Mouse (Mus musculus) spleen, adult 2 months (tissue): ENCODE measurements at regions not wholly inside any gene's neighbourhood (a gene's known extent, or its start where the extent isn't known, plus 50 kb on each side); places are given as distances from the start of the nearest gene placed in this dataset.

Source experiments
- DNase-seq, 2 experiments: peaks; one replicate each; pipeline versions ENCODE4 v3.0.0 to v3.0.0-alpha.2; 2012 to 2021; ENCODE audit warnings: low spot score in 2 of 2, low read depth in 1 of 2
- H3K27ac ChIP-seq: fragments of 200-500 bp; 2 replicates; pipeline ENCODE4 v1.5.1; 2012; ENCODE audit warnings: low read length, inconsistent platforms; ENCODE audit not compliant: insufficient read depth
- H3K27me3 ChIP-seq: fragments of 200-500 bp; 2 replicates; pipeline ENCODE4 v1.6.1; 2012; ENCODE audit warnings: mild to moderate bottlenecking, moderate library complexity, low read length, inconsistent platforms; ENCODE audit not compliant: control insufficient read depth, insufficient read depth
- H3K36me3 ChIP-seq: fragments of 200-500 bp; 2 replicates; pipeline ENCODE4 v1.6.1; 2012; ENCODE audit warnings: mild to moderate bottlenecking, low read length, inconsistent platforms; ENCODE audit not compliant: control insufficient read depth, insufficient read depth
- H3K4me1 ChIP-seq: fragments of 200-500 bp; 2 replicates; pipeline ENCODE4 v1.6.1; 2011; ENCODE audit warnings: inconsistent platforms; ENCODE audit not compliant: control insufficient read depth, insufficient read depth, insufficient read length
- H3K4me3 ChIP-seq: fragments of 200-500 bp; 2 replicates; pipeline ENCODE4 v1.5.1; 2011; ENCODE audit warnings: mild to moderate bottlenecking, inconsistent platforms; ENCODE audit not compliant: insufficient read depth, insufficient read length; ENCODE audit errors: extremely low read depth
- CTCF ChIP-seq: fragments of 200-500 bp; IDR thresholded peaks from 2 replicates; pipeline ENCODE4 v1.5.1; 2011; ENCODE audit warnings: mild to moderate bottlenecking, inconsistent platforms; ENCODE audit not compliant: insufficient read depth, insufficient read length, insufficient replicate concordance; ENCODE audit errors: extremely low read depth
- POLR2A ChIP-seq: fragments of 200-500 bp; IDR thresholded peaks from 2 replicates; pipeline ENCODE4 v1.6.1; 2011; ENCODE audit warnings: low read depth, low read length, inconsistent platforms
- WGBS: fragments of 180-500 bp; shearing (Covaris S2); methylation state at CpG from one replicate; pipeline ENCODE4 v1.1.7; 2018; 5-methylcytosine and 5-hydroxymethylcytosine counted together

DNA sequence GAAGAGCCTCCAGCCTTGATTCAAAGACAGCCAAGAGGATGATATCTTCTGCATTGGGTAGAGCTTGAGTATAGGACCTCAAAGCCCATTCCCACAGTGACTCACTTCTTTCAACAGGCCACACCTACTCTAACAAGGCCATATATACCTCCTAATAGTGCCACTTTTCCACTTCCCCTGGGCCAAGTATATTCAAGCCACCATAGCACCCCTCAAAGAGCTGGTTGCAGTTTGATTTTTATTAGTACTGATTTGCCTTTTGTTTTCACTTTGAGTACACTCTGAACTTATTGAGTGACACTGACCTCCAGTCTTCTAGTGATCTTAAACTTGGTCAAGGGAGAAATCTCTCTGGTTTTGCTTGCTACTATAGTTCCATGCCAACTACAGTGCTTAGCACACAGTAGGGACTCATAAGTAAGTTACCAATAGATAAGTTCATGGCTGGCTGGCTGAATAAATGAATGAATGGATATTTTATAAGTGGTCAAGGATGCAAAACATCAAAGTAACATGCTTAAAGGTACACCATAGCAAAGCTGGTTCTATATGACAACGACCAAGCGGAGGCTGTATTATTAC lies 64.5 kb upstream of the Lmo2 start:
- TF ChIP-seq POLR2A: no peak
- TF ChIP-seq CTCF: no peak
- Histone ChIP-seq H3K4me1 (peaks cover 26% of the 10 kb centered on the region; the same call in 1 of the 2 replicates), H3K4me3 (no peak overlapping the region), H3K36me3 (no peaks in the 10 kb centered on the region), H3K27me3 (no peaks in the 10 kb centered on the region), H3K27ac (peak overlapping the region; percentile 61; the same call in 1 of the 2 replicates)
- no peak for DNase-seq
- WGBS: 77% methylated on average over 2 of the region's 2 CpGs

DNA sequence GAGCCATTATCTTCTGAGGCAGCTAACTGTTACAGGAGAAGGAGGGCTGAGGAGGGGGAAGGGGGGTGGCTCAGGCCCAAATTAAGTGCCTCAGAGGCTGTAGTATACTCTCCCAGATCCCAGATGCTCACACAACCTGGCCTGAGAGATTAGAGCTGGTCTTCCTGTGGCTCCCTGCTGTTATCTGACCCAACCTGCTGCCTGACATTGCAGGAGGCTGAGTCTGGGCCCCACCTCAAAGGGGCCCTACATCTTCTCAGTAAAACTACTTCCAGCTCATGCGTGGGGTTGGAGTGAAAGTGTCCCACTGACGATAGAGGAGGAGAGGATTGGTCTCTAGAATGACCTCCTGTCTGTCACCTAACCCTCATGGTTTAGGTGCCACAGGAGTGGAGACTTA lies 64.0 kb upstream of the Lmo2 start:
- DNase-seq: no peak
- Histone ChIP-seq H3K27me3 (no peaks in the 10 kb centered on the region), H3K4me1 (peaks cover 26% of the 10 kb centered on the region; the same call in 1 of the 2 replicates), H3K36me3 (no peaks in the 10 kb centered on the region), H3K27ac (peak overlapping the region; percentile 61), H3K4me3 (no peak overlapping the region)
- 55% methylated on average over 2 of the region's 2 CpGs for WGBS
- no peak for TF ChIP-seq CTCF
- TF ChIP-seq POLR2A: no peak

DNA sequence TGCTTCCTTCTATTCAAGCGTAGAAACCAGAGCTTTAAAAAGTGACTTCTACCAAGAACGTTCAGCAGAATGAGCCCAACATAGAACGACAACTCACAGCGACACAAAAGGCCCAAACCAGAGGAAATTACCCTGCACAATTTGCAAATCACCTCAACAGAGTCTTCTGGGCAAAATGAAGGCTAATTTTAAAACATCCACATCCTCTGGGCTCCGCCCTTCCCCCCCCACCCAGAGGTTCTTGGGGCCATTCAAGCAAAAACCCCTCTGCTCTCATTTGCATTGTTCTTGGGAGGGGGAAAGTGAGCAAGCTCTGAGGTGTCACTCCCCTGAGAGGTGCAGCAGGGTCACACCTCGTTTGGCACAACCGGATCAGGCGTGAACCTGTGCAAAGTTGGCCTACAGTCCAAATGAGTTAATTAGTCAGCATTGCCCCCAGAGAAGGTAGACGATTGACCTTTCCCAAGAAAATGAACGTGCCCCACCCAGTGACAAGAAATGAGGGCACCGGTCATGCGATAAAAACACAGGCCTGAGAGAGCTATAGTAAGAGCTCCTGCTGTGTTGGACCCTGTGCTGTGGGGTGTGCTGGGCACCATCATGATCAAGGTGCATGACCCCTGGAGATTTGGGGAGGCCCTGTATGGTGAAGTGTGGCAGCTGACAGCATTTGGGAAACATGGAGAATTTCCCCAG lies 62.7 kb upstream of the Lmo2 start:
- Histone ChIP-seq H3K27me3 (no peaks in the 10 kb centered on the region), H3K27ac (peak overlapping the region; percentile 80), H3K4me3 (no peak overlapping the region), H3K36me3 (no peaks in the 10 kb centered on the region), H3K4me1 (peaks cover 26% of the 10 kb centered on the region; the same call in 1 of the 2 replicates)
- TF ChIP-seq CTCF (no peak), POLR2A (no peak; the same call in 1 of the 2 replicates)
- WGBS: 30% methylated on average over 12 of the region's 12 CpGs
- peak; percentile 79 to 86 for DNase-seq

DNA sequence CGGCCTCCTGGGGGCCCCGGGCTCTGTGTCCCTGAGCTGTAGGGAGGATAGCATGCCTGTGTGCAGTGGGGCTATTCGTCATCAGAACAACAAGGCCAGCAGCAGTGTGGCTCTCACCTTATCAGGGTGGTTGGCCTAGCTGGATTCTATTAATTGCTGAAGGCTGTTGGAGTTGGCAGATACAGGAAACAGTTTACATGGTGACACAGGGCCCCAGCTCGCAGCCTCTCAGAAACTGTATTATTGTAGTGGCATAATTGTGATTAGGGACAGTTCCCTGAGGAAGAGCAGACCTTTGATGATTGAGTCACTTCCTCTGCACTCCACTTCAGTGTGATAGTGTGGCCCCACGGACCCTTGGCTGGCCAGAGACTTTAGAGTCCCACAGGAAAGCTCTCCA lies 61.6 kb upstream of the Lmo2 start:
- Histone ChIP-seq H3K4me3 (no peak overlapping the region), H3K27ac (peak overlapping the region; percentile 44), H3K4me1 (peaks cover 30% of the 10 kb centered on the region), H3K36me3 (no peaks in the 10 kb centered on the region), H3K27me3 (no peaks in the 10 kb centered on the region)
- TF ChIP-seq POLR2A: no peak
- TF ChIP-seq CTCF: no peak
- no peak for DNase-seq
- WGBS: 44% methylated on average over 5 of the region's 5 CpGs

DNA sequence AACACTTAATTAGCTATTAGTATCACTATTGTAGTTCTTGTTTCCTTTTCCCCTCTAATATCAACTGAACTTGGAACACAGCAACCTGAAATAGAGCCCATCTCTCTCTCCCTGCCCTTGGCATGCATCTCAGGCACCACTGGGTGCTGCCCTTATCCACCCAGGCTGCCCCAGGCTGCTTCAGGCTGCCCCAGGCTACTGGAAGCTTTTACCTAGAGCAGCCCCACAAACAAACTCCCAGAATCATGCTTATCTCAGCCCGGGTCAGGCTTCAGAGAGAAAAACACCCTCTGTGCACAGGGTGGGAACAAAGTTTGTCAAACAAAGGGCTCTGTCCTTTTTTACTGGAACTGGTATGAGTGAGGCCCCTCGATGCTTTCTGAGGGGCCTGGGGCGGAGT lies 61.0 kb upstream of the Lmo2 start:
- peak overlapping the region; percentile 33; the same call in 1 of the 2 replicates for H3K27ac ChIP-seq
- no peak overlapping the region for H3K4me3 ChIP-seq
- TF ChIP-seq POLR2A (no peak), CTCF (no peak)
- H3K4me1 ChIP-seq: peaks cover 31% of the 10 kb centered on the region
- 54% methylated on average over 3 of the region's 3 CpGs for WGBS
- H3K27me3 ChIP-seq: no peaks in the 10 kb centered on the region
- H3K36me3 ChIP-seq: no peaks in the 10 kb centered on the region
- no peak for DNase-seq

DNA sequence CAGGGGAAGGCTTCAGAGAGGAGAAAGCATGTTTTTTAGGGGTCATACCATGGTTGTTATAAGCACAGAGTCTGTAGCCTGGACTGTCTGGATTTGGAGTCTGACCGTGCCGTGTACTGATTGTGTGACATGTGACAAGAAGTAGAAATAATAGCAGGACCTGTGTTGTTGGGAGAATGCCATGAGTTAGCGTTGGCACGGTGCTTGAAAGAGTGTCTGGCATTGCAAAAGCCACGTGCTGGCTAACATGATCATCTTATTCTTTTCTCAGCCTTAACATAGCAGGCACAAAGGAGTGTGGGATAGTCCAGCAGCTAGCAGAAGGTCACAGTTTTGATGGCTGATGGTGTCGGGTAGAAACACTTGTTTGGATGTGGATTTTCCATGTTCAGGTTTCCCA lies 58.1 kb upstream of the Lmo2 start:
- 93% methylated on average over 6 of the region's 6 CpGs for WGBS
- Histone ChIP-seq H3K27ac (no peak overlapping the region), H3K4me3 (no peak overlapping the region), H3K4me1 (peaks cover 30% of the 10 kb centered on the region), H3K36me3 (no peaks in the 10 kb centered on the region), H3K27me3 (no peaks in the 10 kb centered on the region)
- DNase-seq: no peak
- TF ChIP-seq POLR2A: no peak
- no peak for TF ChIP-seq CTCF

DNA sequence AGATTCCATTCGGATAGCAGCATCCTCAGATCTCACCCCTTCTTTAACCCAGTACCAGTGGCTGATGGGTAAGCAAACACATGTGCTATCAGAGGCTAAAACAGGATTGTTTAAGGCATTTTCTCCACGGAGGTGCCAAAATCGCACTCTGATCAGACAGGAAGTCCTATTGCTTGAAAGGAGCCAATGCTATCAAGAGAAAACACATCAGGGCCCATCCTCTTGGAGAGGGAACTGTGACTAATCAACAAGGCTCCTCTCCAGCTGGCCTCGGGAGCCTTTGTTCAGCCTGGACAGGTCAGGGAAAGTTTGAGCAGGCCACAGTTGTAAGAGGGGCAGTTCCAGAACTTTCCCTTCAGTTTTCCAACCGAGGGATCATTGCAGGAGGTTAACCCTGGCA lies 57.4 kb upstream of the Lmo2 start:
- no peak for TF ChIP-seq CTCF
- Histone ChIP-seq H3K27ac (no peak overlapping the region), H3K4me1 (peaks cover 30% of the 10 kb centered on the region), H3K27me3 (no peaks in the 10 kb centered on the region), H3K36me3 (no peaks in the 10 kb centered on the region), H3K4me3 (no peak overlapping the region)
- 65% methylated on average over 5 of the region's 5 CpGs for WGBS
- no peak for DNase-seq
